In the genomic region with DNA sequence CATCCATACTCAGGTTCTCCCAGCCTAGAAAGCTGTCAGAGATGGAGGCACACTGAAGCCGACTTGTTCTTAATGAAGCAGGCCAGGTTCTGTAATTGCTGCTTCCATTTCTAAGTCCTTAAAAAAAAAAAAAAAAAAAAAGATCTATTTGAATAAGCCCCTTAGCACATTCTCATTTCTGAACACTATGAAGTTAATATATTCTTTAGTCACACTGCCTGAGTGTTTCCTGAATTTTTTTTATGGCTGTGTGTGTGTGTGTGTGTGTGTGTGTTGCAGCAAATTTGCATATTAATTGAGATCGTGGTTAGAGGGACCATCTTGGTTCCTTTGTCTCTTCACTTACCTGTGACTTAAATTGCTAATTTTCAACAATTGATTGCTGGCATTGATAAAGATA, we compare ENCODE assay signal across 12 mouse cellular contexts. TPM values are rescaled to one million over a fixed set of nuclear protein-coding genes. Genes with fewer than 3 reads are reported as not detected.
DNase-seq lines count a peak whose midpoint lies in the region; ATAC-seq and TF ChIP-seq lines count a peak whose summit lies in the region.
"Had no signal": no experiment of that assay in that cellular context is flagged by ENCODE, and none has a peak within 500 bp of the region (broad histone marks: within the 10 kb centered on the region; RNA-seq: fewer than 3 reads in every experiment).

No protein-coding gene starts in this region.

- 85% methylated on average over 2 of the region's 2 CpGs for WGBS in heart, embryonic 13.5 days
- whole genome bisulfite sequencing in limb, embryonic 13.5 days = 66% methylated on average over 2 of the region's 2 CpGs
- WGBS in limb, embryonic 10.5 days = 75% methylated on average over 2 of the region's 2 CpGs
- WGBS in neural tube, embryonic 15.5 days = 52% methylated on average over 2 of the region's 2 CpGs

- no peak for ATAC-seq in heart, embryonic 13.5 days (ENCODE audit: extremely low read depth, insufficient number of reproducible peaks, low FRiP score, low TSS enrichment)
- ATAC-seq in limb, embryonic 13.5 days (ENCODE audit: low FRiP score, low read depth) = no peak
- 0 out of 2 replicates have a peak, but pooled peaks have one; percentile 23 for ATAC-seq in neural tube, embryonic 15.5 days (ENCODE audit: low FRiP score)

- no peak for TF ChIP-seq POLR2A in embryonic fibroblast, embryonic 13.5 days (IDR thresholded peaks at IDR 0.05; ENCODE audit: low read depth, low read length)

- no peak for TF ChIP-seq CTCF in embryonic fibroblast, embryonic 13.5 days (IDR thresholded peaks at IDR 0.05; ENCODE audit: borderline replicate concordance, insufficient read depth, low read length)

- H3K4me1 ChIP-seq in heart, embryonic 13.5 days = peaks cover 23% of the 10 kb centered on the region
- peaks cover 12% of the 10 kb centered on the region for H3K4me1 ChIP-seq in limb, embryonic 13.5 days
- H3K4me1 ChIP-seq in limb, embryonic 10.5 days = peaks cover 19% of the 10 kb centered on the region
- peaks cover 5% of the 10 kb centered on the region; the same call in 1 of the 2 replicates for H3K4me1 ChIP-seq in embryonic fibroblast, embryonic 13.5 days (ENCODE audit: control insufficient read depth, insufficient read depth, low read length)
- H3K4me1 ChIP-seq in neural tube, embryonic 15.5 days = peaks cover 8% of the 10 kb centered on the region

- no peak overlapping the region for H3K4me3 ChIP-seq in heart, embryonic 13.5 days
- H3K4me3 ChIP-seq in limb, embryonic 13.5 days = no peak overlapping the region
- H3K4me3 ChIP-seq in limb, embryonic 10.5 days = no peak overlapping the region
- H3K4me3 ChIP-seq in embryonic fibroblast, embryonic 13.5 days (ENCODE audit: insufficient read depth, low read length) = no peak overlapping the region
- no peak overlapping the region for H3K4me3 ChIP-seq in neural tube, embryonic 15.5 days (replicated peaks)
- H3K4me3 ChIP-seq: erythroblast, embryonic 14.5 days had no signal

- intact Hi-C loops in heart, postnatal 10 days (cut with DNase I) = no loop called here

- H3K27ac ChIP-seq in heart, embryonic 13.5 days (replicated peaks) = 0 out of 2 replicates have a peak overlapping the region, but pooled peaks have one; percentile 24
- peak overlapping the region; percentile 39; the same call in 1 of the 2 replicates for H3K27ac ChIP-seq in limb, embryonic 13.5 days
- H3K27ac ChIP-seq in limb, embryonic 10.5 days = no peak overlapping the region
- peak overlapping the region; percentile 62 for H3K27ac ChIP-seq in embryonic fibroblast, embryonic 13.5 days (ENCODE audit: insufficient read depth, low read length)
- H3K27ac ChIP-seq in neural tube, embryonic 15.5 days (replicated peaks) = peak overlapping the region; percentile 76

- H3K9me3 ChIP-seq in heart, embryonic 13.5 days = peaks cover 3% of the 10 kb centered on the region; the same call in 1 of the 2 replicates
- H3K9me3 ChIP-seq in limb, embryonic 13.5 days = no peaks in the 10 kb centered on the region
- no peaks in the 10 kb centered on the region for H3K9me3 ChIP-seq in limb, embryonic 10.5 days (replicated peaks)
- no peaks in the 10 kb centered on the region for H3K9me3 ChIP-seq in neural tube, embryonic 15.5 days (replicated peaks)

- no peaks in the 10 kb centered on the region for H3K27me3 ChIP-seq in heart, embryonic 13.5 days (replicated peaks)
- H3K27me3 ChIP-seq in limb, embryonic 13.5 days = no peaks in the 10 kb centered on the region
- no peaks in the 10 kb centered on the region for H3K27me3 ChIP-seq in limb, embryonic 10.5 days (ENCODE audit: low read depth, poor library complexity, severe bottlenecking)
- H3K27me3 ChIP-seq in neural tube, embryonic 15.5 days (replicated peaks) = no peaks in the 10 kb centered on the region

- no peak overlapping the region for H3K9ac ChIP-seq in heart, embryonic 13.5 days
- no peak overlapping the region for H3K9ac ChIP-seq in limb, embryonic 13.5 days
- H3K9ac ChIP-seq in neural tube, embryonic 15.5 days (replicated peaks) = no peak overlapping the region

- H3K4me2 ChIP-seq in heart, embryonic 13.5 days = no peak overlapping the region
- no peak overlapping the region for H3K4me2 ChIP-seq in limb, embryonic 13.5 days (replicated peaks)
- no peak overlapping the region for H3K4me2 ChIP-seq in neural tube, embryonic 15.5 days
- H3K4me2 ChIP-seq: liver, embryonic 11.5 days had no signal

- no peak for DNase-seq in heart, postnatal 10 days
- DNase-seq in limb, embryonic 10.5 days (ENCODE audit: low spot score) = no peak
- no peak for DNase-seq in c-Kit-positive CD71-positive TER-119-positive erythroid progenitor cells, embryonic 14.5 days (ENCODE audit: low spot score)
- no peak for DNase-seq in ovary, postnatal 14 days (ENCODE audit: low spot score)
- DNase-seq: cerebellum, postnatal 36 days; thymus, postnatal 36 days had no signal

- peaks cover 40% of the 10 kb centered on the region for H3K36me3 ChIP-seq in heart, embryonic 13.5 days
- H3K36me3 ChIP-seq in limb, embryonic 13.5 days = peaks cover 52% of the 10 kb centered on the region
- peaks cover 65% of the 10 kb centered on the region for H3K36me3 ChIP-seq in limb, embryonic 10.5 days
- peaks cover 16% of the 10 kb centered on the region; the same call in 1 of the 2 replicates for H3K36me3 ChIP-seq in neural tube, embryonic 15.5 days

RNA-seq across cellular contexts. Expression of a gene that starts 47.8 kb away (rescaled TPM):
- 15.3 and 17.6 TPM in 2 replicates for polyA plus RNA-seq in heart, embryonic 13.5 days (2015; fragmentation: Nextera tagmentation; extraction: Ambion mirVana)
- 10 to 100 TPM; 31.1 to 32.8 TPM for total RNA-seq in heart, postnatal 10 days (2021)
- polyA plus RNA-seq in limb, embryonic 13.5 days (2015; fragmentation: Nextera tagmentation; extraction: Ambion mirVana) = 39.0 and 40.9 TPM in 2 replicates
- 43.3 and 53.2 TPM in 2 replicates for polyA plus RNA-seq in limb, embryonic 10.5 days (2016; fragmentation: Nextera tagmentation; extraction: Ambion mirVana)
- 127 and 142 TPM in 2 replicates for polyA plus RNA-seq in embryonic fibroblast, embryonic 13.5 days (2011; ENCODE audit: insufficient read length, low read depth, missing spikeins)
- polyA plus RNA-seq in neural tube, embryonic 15.5 days (2015; fragmentation: Nextera tagmentation; extraction: Ambion mirVana) = 28.1 and 28.5 TPM in 2 replicates
- polyA plus RNA-seq: erythroblast, embryonic 14.5 days had no signal
